Mouse (Mus musculus) liver, postnatal 0 days (tissue): ENCODE data around the gene Tigit.

ENCODE experiments used
- CTCF ChIP-seq: sonication (generic); IDR thresholded peaks from 2 replicates; pipeline ENCODE4 v1.5.1; 2016; ENCODE audit warnings: antibody characterized with exemption, low read depth
- EP300 ChIP-seq: IDR thresholded peaks from 2 replicates; pipeline ENCODE4 v1.6.1; 2016; ENCODE audit warnings: antibody characterized with exemption, low read depth, mild to moderate bottlenecking

- TF ChIP-seq CTCF (no peak), EP300 (no peak)
Observed at GRCm38 (mm10) chr16:43662124-43663004, 1.6 kb downstream of the Tigit start.
